Mouse (Mus musculus): Measurements from ENCODE around the gene Banf2. TPM values are rescaled to one million over a fixed set of nuclear protein-coding genes. Genes with fewer than 3 reads are reported as not detected.

The Banf2 gene
- not detected in 2 replicates for polyA plus RNA-seq (2014; fragmentation: Nextera tagmentation; extraction: Ambion mirVana)

DNA sequence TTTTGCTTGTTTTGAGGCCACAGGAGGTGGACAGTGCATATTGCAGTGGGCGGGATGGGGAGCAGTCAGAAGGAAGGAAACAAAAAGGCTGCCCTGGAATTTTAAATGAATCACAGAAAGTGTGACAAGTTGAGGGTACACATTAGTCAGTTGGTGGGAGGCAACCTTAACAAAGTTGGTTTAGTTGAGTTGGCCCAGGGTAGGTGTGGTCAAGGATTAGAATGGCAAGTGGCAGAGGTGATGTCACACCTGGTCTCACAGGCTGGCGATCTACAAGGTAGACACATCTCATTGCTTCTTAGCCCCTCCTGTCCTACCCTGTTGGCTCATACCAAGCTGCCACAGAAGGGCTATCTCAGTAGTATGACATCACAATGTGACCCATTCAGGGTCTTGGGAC, at the start of gene Banf2:
Banf2 (plus strand) TSS at position 396 of the 400 bp plus-strand sequence.
- ATAC-seq (ENCODE audit: low read depth) = no peak
- no peaks in the 10 kb centered on the region for H3K9me3 ChIP-seq (ENCODE audit: control insufficient read depth, low read length)
- H3K9ac ChIP-seq (ENCODE audit: low read depth, low read length) = no peak within 1 kb of the TSS
- H3K4me2 ChIP-seq (ENCODE audit: low read depth, low read length) = no peak within 1 kb of the TSS
- 86% methylated on average over 2 of the region's 2 CpGs for WGBS
- no peak for DNase-seq (ENCODE audit: low spot score)
- no peaks in the 10 kb centered on the region for H3K36me3 ChIP-seq (ENCODE audit: control insufficient read depth, insufficient read depth, low read length)
- no peak within 1 kb of the TSS for H3K4me3 ChIP-seq (ENCODE audit: low read depth, low read length)
- no peak within 1 kb of the TSS for H3K27ac ChIP-seq (replicated peaks; ENCODE audit: low read depth, low read length)
- H3K4me1 ChIP-seq (ENCODE audit: control insufficient read depth, insufficient read depth, low read length) = no peaks in the 10 kb centered on the region
- no peaks in the 10 kb centered on the region for H3K27me3 ChIP-seq (replicated peaks; ENCODE audit: control insufficient read depth, insufficient read depth, low read length)

DNA sequence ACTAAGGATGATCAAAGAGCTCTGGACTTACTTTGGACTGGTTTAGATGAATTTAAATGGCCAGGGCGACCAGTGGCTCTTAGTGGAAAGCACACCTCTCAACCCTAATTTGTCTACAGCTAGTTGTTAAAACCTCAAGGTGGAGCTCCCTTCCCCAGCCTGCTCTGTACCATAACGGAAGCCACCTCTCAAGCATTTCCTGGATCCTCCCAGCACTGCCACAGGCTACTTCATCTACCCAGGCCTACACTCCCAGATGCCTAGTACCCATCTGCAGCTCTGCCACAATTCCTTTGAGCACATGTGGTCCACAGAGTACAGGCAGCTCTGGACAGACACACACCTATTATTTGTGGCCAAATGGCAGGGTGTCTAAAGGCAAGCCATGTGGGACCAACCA, 49.4 kb upstream of the Banf2 start:
- DNase-seq (ENCODE audit: low spot score) = no peak
- Histone ChIP-seq H3K4me1 (ENCODE audit: control insufficient read depth, insufficient read depth, low read length) (no peaks in the 10 kb centered on the region), H3K36me3 (ENCODE audit: control insufficient read depth, insufficient read depth, low read length) (peaks cover 68% of the 10 kb centered on the region), H3K4me2 (ENCODE audit: low read depth, low read length) (no peak overlapping the region), H3K27ac (replicated peaks; ENCODE audit: low read depth, low read length) (no peak overlapping the region), H3K4me3 (ENCODE audit: low read depth, low read length) (no peak overlapping the region), H3K9me3 (ENCODE audit: control insufficient read depth, low read length) (no peaks in the 10 kb centered on the region), H3K9ac (ENCODE audit: low read depth, low read length) (no peak overlapping the region), H3K27me3 (replicated peaks; ENCODE audit: control insufficient read depth, insufficient read depth, low read length) (no peaks in the 10 kb centered on the region)
- 64% methylated on average over 2 of the region's 2 CpGs for WGBS
- ATAC-seq (ENCODE audit: low read depth) = no peak

DNA sequence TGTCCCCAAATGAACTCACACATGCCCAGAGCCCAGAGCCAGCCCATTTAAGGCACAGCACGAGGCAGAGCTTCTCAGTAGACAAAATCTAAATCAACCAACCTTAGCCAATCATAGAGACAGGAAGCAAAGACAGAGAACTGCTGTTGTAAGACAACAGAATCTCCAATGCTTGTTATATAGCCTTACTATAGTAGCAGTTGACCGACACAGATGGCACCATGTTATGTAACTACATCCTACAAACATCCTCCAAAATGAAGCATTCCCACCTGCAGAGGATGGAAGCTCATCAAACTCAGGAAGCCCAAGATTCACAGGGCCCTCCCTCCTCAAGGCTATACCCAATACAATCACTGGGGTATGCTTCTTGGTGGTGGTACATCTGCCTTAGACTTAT, 45.4 kb upstream of the Banf2 start:
- H3K36me3 ChIP-seq (ENCODE audit: control insufficient read depth, insufficient read depth, low read length) = peaks cover 41% of the 10 kb centered on the region

DNA sequence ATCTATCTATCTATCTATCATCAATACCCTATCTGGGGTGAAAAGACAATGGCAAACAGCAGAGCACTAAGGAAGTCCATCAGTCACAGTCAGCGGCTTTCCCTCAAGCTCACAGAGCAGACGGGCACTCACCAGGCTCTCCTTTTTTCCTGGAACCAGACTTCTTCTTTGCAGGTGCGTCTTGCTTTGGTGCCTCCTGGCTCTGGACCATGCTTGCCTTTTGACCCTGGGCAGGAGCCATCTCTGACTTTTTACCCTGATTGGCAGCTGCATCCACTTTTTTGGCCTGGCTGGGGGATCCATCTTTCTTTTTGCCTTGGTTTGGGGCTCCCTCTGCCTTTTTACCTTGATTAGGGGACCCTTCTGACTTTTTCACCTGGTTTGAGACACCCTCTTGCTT, 44.8 kb upstream of the Banf2 start:
- Histone ChIP-seq H3K9me3 (ENCODE audit: control insufficient read depth, low read length) (no peaks in the 10 kb centered on the region), H3K4me2 (ENCODE audit: low read depth, low read length) (no peak overlapping the region), H3K4me3 (ENCODE audit: low read depth, low read length) (no peak overlapping the region), H3K36me3 (ENCODE audit: control insufficient read depth, insufficient read depth, low read length) (peaks cover 36% of the 10 kb centered on the region), H3K4me1 (ENCODE audit: control insufficient read depth, insufficient read depth, low read length) (0 out of 2 replicates have a peak, but pooled peaks cover 4% of the 10 kb centered on the region), H3K27ac (replicated peaks; ENCODE audit: low read depth, low read length) (no peak overlapping the region), H3K27me3 (replicated peaks; ENCODE audit: control insufficient read depth, insufficient read depth, low read length) (no peaks in the 10 kb centered on the region), H3K9ac (ENCODE audit: low read depth, low read length) (no peak overlapping the region)
- DNase-seq (ENCODE audit: low spot score) (no peak), ATAC-seq (ENCODE audit: low read depth) (no peak)
- 91% methylated on average over 3 of the region's 3 CpGs for WGBS

More for the DNA sequence above, 45.4 kb upstream of the Banf2 start:
- DNase-seq (ENCODE audit: low spot score) (no peak), ATAC-seq (ENCODE audit: low read depth) (no peak)
- Histone ChIP-seq H3K4me1 (ENCODE audit: control insufficient read depth, insufficient read depth, low read length) (0 out of 2 replicates have a peak, but pooled peaks cover 3% of the 10 kb centered on the region), H3K4me3 (ENCODE audit: low read depth, low read length) (no peak overlapping the region), H3K27me3 (replicated peaks; ENCODE audit: control insufficient read depth, insufficient read depth, low read length) (no peaks in the 10 kb centered on the region), H3K27ac (replicated peaks; ENCODE audit: low read depth, low read length) (no peak overlapping the region), H3K4me2 (ENCODE audit: low read depth, low read length) (no peak overlapping the region), H3K9me3 (ENCODE audit: control insufficient read depth, low read length) (no peaks in the 10 kb centered on the region), H3K9ac (ENCODE audit: low read depth, low read length) (no peak overlapping the region)
- 79% methylated on average over 2 of the region's 2 CpGs for WGBS

DNA sequence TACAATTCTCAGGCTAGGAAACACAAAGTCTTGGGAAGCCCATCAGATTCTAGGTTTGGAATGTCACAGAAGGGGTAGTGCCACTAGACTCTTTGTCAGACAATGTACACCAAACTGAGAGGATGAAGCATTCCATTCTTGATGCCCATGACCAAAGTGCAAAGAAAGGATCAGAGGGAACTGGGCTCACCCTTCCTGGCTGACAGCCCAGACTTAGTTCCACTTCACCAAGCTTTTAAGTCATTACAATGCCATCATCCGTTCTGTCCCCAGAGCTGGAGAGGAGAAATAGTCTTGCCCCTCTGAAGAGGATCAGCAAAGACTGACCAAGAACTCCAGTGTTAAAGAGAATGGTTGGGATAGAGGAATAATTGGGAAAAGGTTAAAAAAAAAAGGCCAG, 41.9 kb upstream of the Banf2 start:
- Histone ChIP-seq H3K9ac (ENCODE audit: low read depth, low read length) (no peak overlapping the region), H3K4me3 (ENCODE audit: low read depth, low read length) (no peak overlapping the region), H3K27ac (replicated peaks; ENCODE audit: low read depth, low read length) (no peak overlapping the region), H3K4me2 (ENCODE audit: low read depth, low read length) (no peak overlapping the region), H3K27me3 (replicated peaks; ENCODE audit: control insufficient read depth, insufficient read depth, low read length) (no peaks in the 10 kb centered on the region), H3K4me1 (ENCODE audit: control insufficient read depth, insufficient read depth, low read length) (0 out of 2 replicates have a peak, but pooled peaks cover 4% of the 10 kb centered on the region), H3K9me3 (ENCODE audit: control insufficient read depth, low read length) (no peaks in the 10 kb centered on the region), H3K36me3 (ENCODE audit: control insufficient read depth, insufficient read depth, low read length) (peaks cover 20% of the 10 kb centered on the region)
- peak; percentile 40 for DNase-seq (ENCODE audit: low spot score)
- WGBS = 47% methylated on average over 1 of the region's 1 CpGs
- ATAC-seq (ENCODE audit: low read depth) = 0 out of 2 replicates have a peak, but pooled peaks have one; percentile 26

DNA sequence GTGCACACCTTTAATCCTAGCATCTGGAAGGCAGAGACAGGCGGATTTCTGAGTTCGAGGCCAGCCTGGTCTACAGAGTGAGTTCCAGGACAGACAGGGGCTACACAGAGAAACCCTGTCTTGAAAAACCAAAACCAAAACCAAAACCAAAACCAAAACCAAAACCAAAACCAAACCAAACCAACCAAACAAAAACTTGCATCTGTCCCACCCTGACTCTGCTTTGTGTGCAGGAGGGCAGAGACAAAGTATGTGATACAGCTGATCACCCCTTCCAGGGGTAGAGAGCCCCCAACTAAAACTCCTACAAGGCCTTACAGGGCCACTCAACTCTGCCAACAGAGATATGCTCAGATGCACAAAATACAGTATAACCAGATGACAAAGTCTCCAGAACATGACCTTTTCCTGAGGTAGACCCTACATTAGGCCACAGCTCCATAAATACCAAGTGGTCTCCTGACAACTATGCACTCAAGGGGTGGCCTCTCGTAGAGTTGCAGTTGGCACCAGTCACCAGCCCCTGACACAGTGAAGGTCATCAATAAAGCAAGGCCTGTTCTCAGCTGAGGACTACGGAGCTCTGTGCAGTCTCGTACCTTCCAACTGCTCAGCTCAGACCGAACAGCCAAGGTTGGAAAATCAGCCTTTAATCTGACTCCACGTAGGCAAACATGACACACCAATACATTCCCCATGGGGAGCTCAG, 40.7 kb upstream of the Banf2 start:
- WGBS = 77% methylated on average over 7 of the region's 7 CpGs
- Histone ChIP-seq H3K36me3 (ENCODE audit: control insufficient read depth, insufficient read depth, low read length) (peaks cover 14% of the 10 kb centered on the region), H3K27me3 (replicated peaks; ENCODE audit: control insufficient read depth, insufficient read depth, low read length) (no peaks in the 10 kb centered on the region), H3K27ac (replicated peaks; ENCODE audit: low read depth, low read length) (no peak overlapping the region), H3K4me3 (ENCODE audit: low read depth, low read length) (no peak overlapping the region), H3K4me1 (ENCODE audit: control insufficient read depth, insufficient read depth, low read length) (0 out of 2 replicates have a peak, but pooled peaks cover 4% of the 10 kb centered on the region), H3K4me2 (ENCODE audit: low read depth, low read length) (no peak overlapping the region), H3K9ac (ENCODE audit: low read depth, low read length) (no peak overlapping the region), H3K9me3 (ENCODE audit: control insufficient read depth, low read length) (no peaks in the 10 kb centered on the region)
- DNase-seq (ENCODE audit: low spot score) (peak; percentile 11), ATAC-seq (ENCODE audit: low read depth) (no peak)

DNA sequence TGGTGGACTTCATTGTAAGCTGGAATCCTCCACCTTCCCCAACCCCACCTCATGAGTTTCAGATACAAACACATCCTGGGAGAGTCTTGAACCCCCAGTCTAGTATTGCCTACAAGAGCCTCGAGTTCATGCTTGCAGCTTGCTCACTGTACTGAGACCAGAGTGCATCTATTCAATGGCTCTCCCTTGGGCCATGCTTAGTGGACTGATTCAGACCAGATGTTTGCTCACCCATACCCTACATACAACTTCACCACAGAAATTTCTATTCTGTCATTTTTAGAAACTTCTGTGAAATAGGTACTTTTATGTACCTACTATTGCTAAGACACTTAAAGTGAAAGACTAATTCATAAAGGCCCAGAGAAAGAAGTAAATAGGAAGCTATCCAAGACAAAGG, 39.9 kb upstream of the Banf2 start:
- H3K27ac ChIP-seq (replicated peaks; ENCODE audit: low read depth, low read length) = no peak overlapping the region

DNA sequence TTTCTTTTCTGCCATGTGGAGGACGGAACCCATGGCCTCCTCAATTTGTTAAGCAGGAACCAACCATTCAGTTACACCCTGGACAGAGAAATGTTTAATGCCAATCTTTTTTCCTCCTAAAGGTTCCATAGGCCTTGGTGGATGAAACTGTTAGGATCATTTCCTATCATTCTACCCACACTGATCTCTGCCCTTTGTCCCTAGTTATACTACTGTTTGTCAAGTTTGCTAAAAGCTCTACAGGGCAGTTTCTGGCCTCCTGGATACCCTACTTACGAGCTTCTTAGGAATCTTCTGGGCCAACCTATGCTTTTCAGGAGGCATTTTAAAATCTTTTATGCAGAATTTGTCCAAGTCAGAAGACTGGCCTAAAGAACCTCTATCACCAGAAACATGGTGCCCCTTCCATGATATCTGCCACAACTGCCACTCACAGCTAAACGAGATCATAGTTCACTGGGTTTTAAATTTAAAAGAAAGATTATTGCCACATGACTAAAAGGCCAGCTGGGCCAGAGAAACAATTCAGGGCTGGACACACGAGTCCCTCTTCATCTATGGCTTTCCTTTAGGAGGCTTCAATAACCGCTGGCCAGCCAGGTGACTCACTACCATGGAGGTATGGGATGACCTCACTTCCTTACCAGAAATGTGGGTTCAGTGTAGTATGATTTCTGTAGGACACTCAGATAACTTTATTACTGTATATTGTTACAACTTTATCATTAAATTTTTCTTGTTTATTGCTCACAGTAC, 30.5 kb upstream of the Banf2 start:
- no peak for ATAC-seq (ENCODE audit: low read depth)
- Histone ChIP-seq H3K9ac (ENCODE audit: low read depth, low read length) (no peak overlapping the region), H3K27ac (replicated peaks; ENCODE audit: low read depth, low read length) (no peak overlapping the region), H3K4me1 (ENCODE audit: control insufficient read depth, insufficient read depth, low read length) (peaks cover 32% of the 10 kb centered on the region), H3K9me3 (ENCODE audit: control insufficient read depth, low read length) (no peaks in the 10 kb centered on the region), H3K36me3 (ENCODE audit: control insufficient read depth, insufficient read depth, low read length) (peaks cover 9% of the 10 kb centered on the region; the same call in 1 of the 2 replicates), H3K4me3 (ENCODE audit: low read depth, low read length) (no peak overlapping the region), H3K4me2 (ENCODE audit: low read depth, low read length) (no peak overlapping the region), H3K27me3 (replicated peaks; ENCODE audit: control insufficient read depth, insufficient read depth, low read length) (no peaks in the 10 kb centered on the region)
- no peak for DNase-seq (ENCODE audit: low spot score)
- WGBS = 81% methylated on average over 5 of the region's 5 CpGs

More for the DNA sequence above, 39.9 kb upstream of the Banf2 start:
- Histone ChIP-seq H3K4me2 (ENCODE audit: low read depth, low read length) (no peak overlapping the region), H3K27me3 (replicated peaks; ENCODE audit: control insufficient read depth, insufficient read depth, low read length) (no peaks in the 10 kb centered on the region), H3K4me3 (ENCODE audit: low read depth, low read length) (no peak overlapping the region), H3K9me3 (ENCODE audit: control insufficient read depth, low read length) (no peaks in the 10 kb centered on the region), H3K36me3 (ENCODE audit: control insufficient read depth, insufficient read depth, low read length) (peaks cover 8% of the 10 kb centered on the region), H3K4me1 (ENCODE audit: control insufficient read depth, insufficient read depth, low read length) (0 out of 2 replicates have a peak, but pooled peaks cover 4% of the 10 kb centered on the region), H3K9ac (ENCODE audit: low read depth, low read length) (no peak overlapping the region)
- DNase-seq (ENCODE audit: low spot score) = no peak
- 68% methylated on average over 1 of the region's 1 CpGs for WGBS
- ATAC-seq (ENCODE audit: low read depth) = no peak

Data from embryonic facial prominence, embryonic 14.5 days (tissue).